Comparison of ENCODE assay signal across 16 mouse cellular contexts in genomic region chr11:117463416-117463815, GRCm38 (mm10). TPM values are rescaled to one million over a fixed set of nuclear protein-coding genes. Genes with fewer than 3 reads are reported as not detected.
DNase-seq lines count a peak whose midpoint lies in the region; ATAC-seq lines count a peak whose summit lies in the region.
"Not testable (repeated sequence)": the region's sequence is repeated elsewhere in the genome, so short reads cannot be mapped to it uniquely, and the experiment has no call there.
"Had no signal": no experiment of that assay in that cellular context is flagged by ENCODE, and none has a peak within 500 bp of the region (broad histone marks: within the 10 kb centered on the region; RNA-seq: fewer than 3 reads in every experiment).

No protein-coding gene starts in this region.

- H3K4me3 ChIP-seq in forebrain, embryonic 12.5 days (replicated peaks); hindbrain, embryonic 10.5 days; hindbrain, embryonic 15.5 days; midbrain, embryonic 14.5 days (replicated peaks; ENCODE audit: low read depth, low read length); neural tube, embryonic 11.5 days (ENCODE audit: low read depth, low read length): not testable (repeated sequence)

- not testable (repeated sequence) for H3K36me3 ChIP-seq in forebrain, embryonic 12.5 days (replicated peaks); hindbrain, embryonic 10.5 days; hindbrain, embryonic 15.5 days; midbrain, embryonic 14.5 days (ENCODE audit: control insufficient read depth, insufficient read depth, low read length); neural tube, embryonic 11.5 days (ENCODE audit: control insufficient read depth, insufficient read depth, low read length)

- H3K4me1 ChIP-seq in forebrain, embryonic 12.5 days = peaks cover 70% of the 10 kb centered on the region
- H3K4me1 ChIP-seq in hindbrain, embryonic 10.5 days (replicated peaks) = peaks cover 76% of the 10 kb centered on the region
- H3K4me1 ChIP-seq in hindbrain, embryonic 15.5 days (replicated peaks) = peaks cover 52% of the 10 kb centered on the region
- peaks cover 34% of the 10 kb centered on the region for H3K4me1 ChIP-seq in midbrain, embryonic 14.5 days (ENCODE audit: control insufficient read depth, insufficient read depth, low read length)
- peaks cover 14% of the 10 kb centered on the region for H3K4me1 ChIP-seq in neural tube, embryonic 11.5 days (ENCODE audit: control insufficient read depth, insufficient read depth, low read length)

- DNase-seq in 3134 (ENCODE audit: extremely low read depth, insufficient read length, low spot score) = peak; percentile 49
- not testable (repeated sequence) for DNase-seq in hindbrain, embryonic 10.5 days (ENCODE audit: low spot score); midbrain, embryonic 14.5 days; neural tube, embryonic 11.5 days (ENCODE audit: low spot score)
- peak; percentile 14 for DNase-seq in lung, postnatal 36 days
- DNase-seq in skeletal muscle tissue, adult 2 months (ENCODE audit: low read depth, low spot score) = peak; percentile 37

- not testable (repeated sequence) for H3K4me2 ChIP-seq in forebrain, embryonic 12.5 days; hindbrain, embryonic 15.5 days; midbrain, embryonic 14.5 days (ENCODE audit: low read length); neural tube, embryonic 11.5 days (ENCODE audit: low read depth)

- not testable (repeated sequence) for ATAC-seq in forebrain, embryonic 12.5 days (ENCODE audit: low FRiP score); hindbrain, embryonic 15.5 days (ENCODE audit: low FRiP score, low read depth); midbrain, embryonic 14.5 days (ENCODE audit: low FRiP score, low TSS enrichment); neural tube, embryonic 11.5 days (ENCODE audit: insufficient read depth, low FRiP score, low TSS enrichment)

- H3K9me3 ChIP-seq in forebrain, embryonic 12.5 days; hindbrain, embryonic 10.5 days; hindbrain, embryonic 15.5 days; midbrain, embryonic 14.5 days (ENCODE audit: control insufficient read depth, low read length); neural tube, embryonic 11.5 days (ENCODE audit: control insufficient read depth, low read length): not testable (repeated sequence)

- H3K27me3 ChIP-seq in forebrain, embryonic 12.5 days = peaks cover 41% of the 10 kb centered on the region
- peaks cover 65% of the 10 kb centered on the region for H3K27me3 ChIP-seq in hindbrain, embryonic 10.5 days (ENCODE audit: insufficient read depth, poor library complexity, severe bottlenecking)
- not testable (repeated sequence) for H3K27me3 ChIP-seq in hindbrain, embryonic 15.5 days; midbrain, embryonic 14.5 days (ENCODE audit: control insufficient read depth, insufficient read depth, low read length)
- peaks cover 14% of the 10 kb centered on the region for H3K27me3 ChIP-seq in neural tube, embryonic 11.5 days (ENCODE audit: control insufficient read depth, insufficient read depth, low read length)

- not testable (repeated sequence) for H3K9ac ChIP-seq in forebrain, embryonic 12.5 days; hindbrain, embryonic 15.5 days; neural tube, embryonic 11.5 days (ENCODE audit: low read length)
- H3K9ac ChIP-seq in midbrain, embryonic 14.5 days (replicated peaks; ENCODE audit: low read length) = 0 out of 2 replicates have a peak overlapping the region, but pooled peaks have one; percentile 52

- 79% methylated on average over 4 of the region's 4 CpGs for WGBS in forebrain, embryonic 12.5 days
- 87% methylated on average over 4 of the region's 4 CpGs for WGBS in hindbrain, embryonic 10.5 days
- WGBS in hindbrain, embryonic 15.5 days = 85% methylated on average over 4 of the region's 4 CpGs
- WGBS in midbrain, embryonic 14.5 days = 85% methylated on average over 4 of the region's 4 CpGs
- 76% methylated on average over 4 of the region's 4 CpGs for WGBS in neural tube, embryonic 11.5 days

- peak overlapping the region; percentile 84; the same call in 1 of the 2 replicates for H3K27ac ChIP-seq in forebrain, embryonic 12.5 days
- H3K27ac ChIP-seq in hindbrain, embryonic 10.5 days = peak overlapping the region; percentile 86
- H3K27ac ChIP-seq in hindbrain, embryonic 15.5 days (replicated peaks) = peak overlapping the region; percentile 86
- peak overlapping the region; percentile 91 for H3K27ac ChIP-seq in midbrain, embryonic 14.5 days (replicated peaks; ENCODE audit: low read depth, low read length)
- H3K27ac ChIP-seq in neural tube, embryonic 11.5 days (ENCODE audit: low read depth, low read length) = peak overlapping the region; percentile 86; the same call in 1 of the 2 replicates

RNA-seq across cellular contexts. Expression of gene Gm11733, which starts 20.8 kb away (rescaled TPM):
- 0.20 TPM in 1 of 2 replicates, not detected in the other for polyA plus RNA-seq in forebrain, embryonic 12.5 days (2016; fragmentation: Nextera tagmentation; extraction: Ambion mirVana)
- polyA plus RNA-seq in hindbrain, embryonic 10.5 days (2016; fragmentation: Nextera tagmentation; extraction: Ambion mirVana) = not detected in 2 replicates
- polyA plus RNA-seq in hindbrain, embryonic 15.5 days (2015; fragmentation: Nextera tagmentation; extraction: Ambion mirVana) = not detected in 2 replicates
- polyA plus RNA-seq in midbrain, embryonic 14.5 days (2014; fragmentation: Nextera tagmentation; extraction: Ambion mirVana) = 0.12 TPM in 1 of 2 replicates, not detected in the other
- not detected in 2 replicates for polyA plus RNA-seq in neural tube, embryonic 11.5 days (2014; fragmentation: Nextera tagmentation; extraction: Ambion mirVana)
- polyA plus RNA-seq: G1E; heart, embryonic 10.5 days; heart, embryonic 15.5 days; intestine, postnatal 0 days; large intestine, adult 2 months; liver, embryonic 14.5 days; lung, adult 2 months; stomach, embryonic 15.5 days had no signal
